Mouse (Mus musculus) E14TG2a.4 (cell line): ENCODE measurements at regions not wholly inside any gene's neighbourhood (a gene's known extent, or its start where the extent isn't known, plus 50 kb on each side); places are given as distances from the start of the nearest gene placed in this dataset.

Source experiments
- CTCF ChIP-seq: conservative IDR thresholded peaks from 2 replicates; pipeline ENCODE4 v1.5.1; 2014; ENCODE audit warnings: low read length
- NANOG ChIP-seq: IDR thresholded peaks from 2 replicates; pipeline ENCODE4 v1.6.1; 2014; ENCODE audit warnings: borderline replicate concordance, low read length, mixed read lengths
- POU5F1 ChIP-seq: IDR thresholded peaks from 2 replicates; pipeline ENCODE4 v1.6.1; 2014; ENCODE audit warnings: low read length, borderline replicate concordance

DNA sequence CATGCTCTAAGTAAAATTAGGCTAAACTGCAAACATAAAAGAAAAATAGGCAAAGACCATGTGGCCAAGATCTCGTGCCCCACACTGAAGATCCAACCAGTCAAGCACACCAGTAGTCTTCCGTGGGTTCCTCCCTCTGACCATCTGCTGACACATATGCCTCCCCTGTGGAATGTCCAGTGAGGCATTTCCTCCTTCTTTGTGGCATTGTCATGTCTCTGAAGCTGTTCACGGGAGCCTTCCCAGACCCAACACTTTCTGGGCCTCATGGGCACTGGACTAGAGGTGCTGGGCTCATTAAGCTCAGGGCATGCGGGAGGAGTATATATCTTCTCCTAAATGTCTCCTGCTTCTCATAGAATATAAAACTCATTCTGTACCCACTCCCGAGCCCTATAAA lies 237.3 kb upstream of the Hes1 start:
- no peak for TF ChIP-seq CTCF
- TF ChIP-seq POU5F1, result no peak
- no peak for TF ChIP-seq NANOG
